Mouse (Mus musculus) heart, embryonic 14.5 days (tissue): ENCODE results near the gene Soga1. TPM values are rescaled to one million over a fixed set of nuclear protein-coding genes. Genes with fewer than 3 reads are reported as not detected.
A peak's percentile ranks its signal among the peaks of the same experiment; 100 is the strongest.

Experiments used
- ATAC-seq: fragments of 200-750 bp; cut with Nextera tagmentation; 2 replicates; pipeline ENCODE4 v1.8.0; 2017; ENCODE audit warnings: low read depth, moderate TSS enrichment; ENCODE audit not compliant: insufficient number of reproducible peaks, insufficient read depth, low FRiP score
- H3K27ac ChIP-seq, 2 experiments: fragments of 200-500 bp in 1 of 2; fragments of 300-500 bp in 1 of 2; sonication (generic) in 1 of 2; replicated peaks in 1 of 2; 2 replicates each; pipeline ENCODE4 v1.5.1; 2012 to 2014; ENCODE audit warnings: low read depth in 2 of 2, low read length in 2 of 2, control low read depth in 1 of 2, mild to moderate bottlenecking in 1 of 2, mixed read lengths in 1 of 2; ENCODE audit not compliant: control insufficient read depth in 1 of 2, insufficient read depth in 1 of 2
- H3K27me3 ChIP-seq: fragments of 300-500 bp; sonication (generic); 2 replicates; pipeline ENCODE4 v1.6.1; 2014; ENCODE audit warnings: mild to moderate bottlenecking, low read length, control low read depth; ENCODE audit not compliant: control insufficient read depth, insufficient read depth
- H3K36me3 ChIP-seq: fragments of 300-500 bp; sonication (generic); 2 replicates; pipeline ENCODE4 v1.6.1; 2014; ENCODE audit warnings: mild to moderate bottlenecking, control low read depth, low read length, mixed read lengths; ENCODE audit not compliant: control insufficient read depth, insufficient read depth
- H3K4me1 ChIP-seq, 2 experiments: fragments of 200-500 bp in 1 of 2; fragments of 300-500 bp in 1 of 2; sonication (generic) in 1 of 2; 2 replicates each; pipeline ENCODE4 v1.6.1; 2012 to 2014; ENCODE audit warnings: low read length in 2 of 2, control low read depth in 1 of 2, mixed read lengths in 1 of 2; ENCODE audit not compliant: control insufficient read depth in 2 of 2, insufficient read depth in 2 of 2
- H3K4me2 ChIP-seq: fragments of 300-500 bp; sonication (generic); 2 replicates; pipeline ENCODE4 v1.6.1; 2014; ENCODE audit warnings: mild to moderate bottlenecking, low read length
- H3K4me3 ChIP-seq, 2 experiments: fragments of 200-500 bp in 1 of 2; fragments of 300-500 bp in 1 of 2; sonication (generic) in 1 of 2; 2 replicates each; pipeline ENCODE4 v1.5.1; 2012 to 2014; ENCODE audit warnings: low read length in 2 of 2, mild to moderate bottlenecking in 2 of 2, control low read depth in 1 of 2, low read depth in 1 of 2, moderate library complexity in 1 of 2; ENCODE audit not compliant: control insufficient read depth in 1 of 2, insufficient read depth in 1 of 2
- H3K9ac ChIP-seq: fragments of 300-500 bp; sonication (generic); 2 replicates; pipeline ENCODE4 v1.6.1; 2014; ENCODE audit warnings: mild to moderate bottlenecking, low read length
- H3K9me3 ChIP-seq: fragments of 300-500 bp; sonication (generic); 2 replicates; pipeline ENCODE4 v1.6.1; 2016; ENCODE audit warnings: low read length, control low read depth; ENCODE audit not compliant: control insufficient read depth
- WGBS: fragments of 180-500 bp; shearing (Covaris S2); extraction: QIAGEN DNeasy Blood & Tissue Kit; methylation state at CpG from one replicate; pipeline ENCODE4 v1.1.7; 2014; 5-methylcytosine and 5-hydroxymethylcytosine counted together
- polyA plus RNA-seq: library from polyadenylated mRNA; unstranded; fragments of >200 nt; fragmentation: Nextera tagmentation; extraction: Ambion mirVana; gene quantifications from 2 replicates; pipeline ENCODE4 v1.2.1, GENCODE M21; 2014

Gene Soga1
- polyA plus RNA-seq, 1 experiment from 2014 or later: 5.0 TPM

DNA sequence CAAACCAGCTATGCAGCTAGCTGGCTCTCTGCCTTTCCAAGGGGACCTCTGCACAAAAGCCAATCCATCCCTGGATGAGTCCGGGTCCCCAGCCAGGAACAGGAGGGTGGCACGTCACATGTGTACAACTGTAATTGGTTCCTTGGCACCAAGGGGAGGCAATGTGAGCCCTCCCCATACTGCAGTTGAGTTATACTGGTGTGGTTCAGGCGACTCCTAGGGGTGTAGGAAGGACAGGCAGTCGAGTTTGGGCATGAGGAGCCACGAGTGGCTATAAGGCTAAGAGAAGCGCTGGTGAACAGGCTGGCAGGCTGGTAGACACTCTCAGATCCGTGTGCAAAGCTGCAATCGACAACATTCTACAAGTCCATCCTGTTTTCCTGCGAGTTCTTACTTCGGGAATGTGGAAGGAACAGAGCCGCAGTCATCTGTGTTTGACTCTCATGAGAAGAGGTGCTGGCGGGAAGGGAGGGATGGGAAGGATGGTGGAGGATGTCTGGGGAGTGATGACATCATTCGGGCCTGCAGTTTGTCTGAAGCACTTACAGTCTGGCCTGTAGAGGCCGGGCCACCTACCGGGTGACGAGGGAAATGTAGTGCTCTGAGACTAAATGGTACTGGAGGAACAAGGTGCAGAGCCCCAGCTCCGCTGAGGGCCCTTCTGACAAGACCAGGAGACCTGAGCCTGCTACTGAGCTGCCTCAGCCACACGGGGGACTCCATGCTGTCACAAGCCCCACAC lies 62.4 kb downstream of the Soga1 start:
- H3K4me3 ChIP-seq: no peak overlapping the region
- H3K4me2 ChIP-seq: no peak overlapping the region
- 38% methylated on average over 18 of the region's 18 CpGs for WGBS
- H3K36me3 ChIP-seq: peaks cover 81% of the 10 kb centered on the region
- H3K4me1 ChIP-seq: peaks cover 6 to 14% of the 10 kb centered on the region in 2 experiments; a peak in 3 of 4 replicates
- H3K9ac ChIP-seq: no peak overlapping the region
- no peaks in the 10 kb centered on the region for H3K9me3 ChIP-seq
- peak; percentile 66; the same call in 1 of the 2 replicates for ATAC-seq
- H3K27me3 ChIP-seq: no peaks in the 10 kb centered on the region
- H3K27ac ChIP-seq: peak overlapping the region; percentile 17 to 39; a peak in 2 of 4 replicates

GRCm38 (mm10) chr2:157012341-157012740 lies 66.7 kb downstream of the Soga1 start:
- 67% methylated on average over 6 of the region's 6 CpGs for WGBS

GRCm38 (mm10) chr2:157010634-157011310 lies 68.3 kb downstream of the Soga1 start:
- H3K4me3 ChIP-seq: no peak overlapping the region
- no peak overlapping the region for H3K9ac ChIP-seq
- H3K9me3 ChIP-seq: no peaks in the 10 kb centered on the region
- H3K36me3 ChIP-seq: peaks cover 22% of the 10 kb centered on the region
- no peak overlapping the region for H3K27ac ChIP-seq
- ATAC-seq: no peak
- H3K4me2 ChIP-seq: no peak overlapping the region
- H3K27me3 ChIP-seq: no peaks in the 10 kb centered on the region
- 46% methylated on average over 11 of the region's 11 CpGs for WGBS
- H3K4me1 ChIP-seq: peaks cover 14 to 15% of the 10 kb centered on the region in 2 experiments

More at GRCm38 (mm10) chr2:157012341-157012740, 66.7 kb downstream of the Soga1 start:
- no peak overlapping the region for H3K27ac ChIP-seq
- H3K9ac ChIP-seq: no peak overlapping the region
- no peak overlapping the region for H3K4me2 ChIP-seq
- H3K9me3 ChIP-seq: no peaks in the 10 kb centered on the region
- peaks cover 37% of the 10 kb centered on the region for H3K36me3 ChIP-seq
- peaks cover 14 to 21% of the 10 kb centered on the region in 2 experiments; a peak in 3 of 4 replicates for H3K4me1 ChIP-seq
- H3K4me3 ChIP-seq: no peak overlapping the region
- ATAC-seq: no peak
- no peaks in the 10 kb centered on the region for H3K27me3 ChIP-seq

GRCm38 (mm10) chr2:157010121-157010520 lies 68.9 kb downstream of the Soga1 start:
- Histone ChIP-seq H3K9ac (no peak overlapping the region), H3K27ac (no peak overlapping the region), H3K4me2 (no peak overlapping the region), H3K36me3 (peaks cover 17% of the 10 kb centered on the region), H3K4me1 (peaks cover 14 to 17% of the 10 kb centered on the region in 2 experiments), H3K4me3 (no peak overlapping the region), H3K27me3 (no peaks in the 10 kb centered on the region), H3K9me3 (no peaks in the 10 kb centered on the region)
- ATAC-seq: no peak

DNA sequence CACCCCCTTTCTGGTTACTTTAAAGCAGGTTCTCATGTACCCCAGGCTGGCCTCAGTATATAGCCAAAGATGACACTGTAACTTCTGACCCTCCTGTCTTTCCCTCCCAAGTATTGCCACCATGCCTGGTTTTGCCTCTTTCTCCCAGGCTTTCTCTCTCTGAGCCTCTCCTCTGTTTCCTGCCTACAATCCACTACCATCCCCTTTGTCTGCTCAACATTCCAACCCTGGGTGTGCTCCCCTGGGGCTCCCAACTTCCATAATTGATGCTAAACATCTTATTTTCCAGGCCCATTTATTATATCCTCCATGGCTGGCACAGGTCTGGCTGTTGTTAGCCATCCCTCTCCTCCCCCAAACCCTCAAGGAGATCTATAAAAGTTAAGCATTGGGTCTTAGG lies 70.5 kb downstream of the Soga1 start:
- ATAC-seq: no peak
- Histone ChIP-seq H3K4me3 (no peak overlapping the region), H3K27ac (no peak overlapping the region), H3K36me3 (peaks cover 22% of the 10 kb centered on the region), H3K9me3 (no peaks in the 10 kb centered on the region), H3K27me3 (no peaks in the 10 kb centered on the region), H3K9ac (no peak overlapping the region), H3K4me1 (peaks cover 14 to 17% of the 10 kb centered on the region in 2 experiments), H3K4me2 (no peak overlapping the region)

DNA sequence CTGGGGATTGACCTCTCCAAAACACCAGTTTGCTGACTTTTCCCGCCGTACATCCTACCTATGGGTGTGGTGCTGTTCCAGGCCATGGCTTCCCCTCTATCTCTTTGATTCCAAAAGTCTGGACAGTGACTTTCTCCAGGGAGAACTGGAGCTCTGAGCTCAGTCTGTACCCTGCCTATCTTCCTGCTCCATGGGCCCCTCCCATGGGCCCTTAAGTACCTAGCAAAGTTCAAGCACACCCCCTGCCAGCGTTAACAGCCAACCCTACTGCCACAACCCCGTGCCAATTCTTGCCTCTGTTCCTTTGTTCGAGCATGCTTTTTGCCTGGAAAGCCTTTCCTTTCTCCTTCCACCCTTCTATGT lies 71.8 kb downstream of the Soga1 start:
- H3K36me3 ChIP-seq: peaks cover 27% of the 10 kb centered on the region
- WGBS: 18% methylated on average over 5 of the region's 5 CpGs
- peak overlapping the region; percentile 58 to 82 for H3K27ac ChIP-seq
- no peaks in the 10 kb centered on the region for H3K27me3 ChIP-seq
- H3K9ac ChIP-seq: peak overlapping the region; percentile 87
- H3K4me1 ChIP-seq: peaks cover 14 to 17% of the 10 kb centered on the region in 2 experiments
- peak overlapping the region; percentile 85 for H3K4me2 ChIP-seq
- no peaks in the 10 kb centered on the region for H3K9me3 ChIP-seq
- ATAC-seq: peak; percentile 11; the same call in 1 of the 2 replicates
- H3K4me3 ChIP-seq: peak overlapping the region; percentile 73 to 77

- Histone ChIP-seq H3K9me3 (no peaks in the 10 kb centered on the region), H3K27ac (peak within 1 kb of the TSS; percentile 58 to 82), H3K36me3 (peaks cover 29% of the 10 kb centered on the region), H3K9ac (peak within 1 kb of the TSS; percentile 87), H3K4me1 (peaks cover 14 to 17% of the 10 kb centered on the region in 2 experiments), H3K4me2 (peak within 1 kb of the TSS; percentile 85), H3K4me3 (peak within 1 kb of the TSS; percentile 73 to 77), H3K27me3 (no peaks in the 10 kb centered on the region)
- WGBS: under 1% methylated on average over 56 of the region's 56 CpGs
- peak; percentile 69 for ATAC-seq
These were observed 72.4 kb downstream of the Soga1 start, which contains the start of gene Dsn1 for GRCm38 (mm10) chr2:157006511-157007233. TSS of gene Dsn1 (minus strand) at chr2:157007154.
